Mouse (Mus musculus) T-helper 1 cell (primary cell): Measurements from ENCODE around the gene Cpm.
"Not testable (repeated sequence)": the region's sequence is repeated elsewhere in the genome, so short reads cannot be mapped to it uniquely, and the experiment has no call there.

Experiments
- in situ Hi-C: fragments of 300-600 bp; cut with MboI, MseI; formaldehyde crosslinking; loops from one replicate; pipeline ENCODE4 v1.15.1; 2025; ENCODE audit warnings: high pct_unique_total_duplicates

Cpm gene

DNA sequence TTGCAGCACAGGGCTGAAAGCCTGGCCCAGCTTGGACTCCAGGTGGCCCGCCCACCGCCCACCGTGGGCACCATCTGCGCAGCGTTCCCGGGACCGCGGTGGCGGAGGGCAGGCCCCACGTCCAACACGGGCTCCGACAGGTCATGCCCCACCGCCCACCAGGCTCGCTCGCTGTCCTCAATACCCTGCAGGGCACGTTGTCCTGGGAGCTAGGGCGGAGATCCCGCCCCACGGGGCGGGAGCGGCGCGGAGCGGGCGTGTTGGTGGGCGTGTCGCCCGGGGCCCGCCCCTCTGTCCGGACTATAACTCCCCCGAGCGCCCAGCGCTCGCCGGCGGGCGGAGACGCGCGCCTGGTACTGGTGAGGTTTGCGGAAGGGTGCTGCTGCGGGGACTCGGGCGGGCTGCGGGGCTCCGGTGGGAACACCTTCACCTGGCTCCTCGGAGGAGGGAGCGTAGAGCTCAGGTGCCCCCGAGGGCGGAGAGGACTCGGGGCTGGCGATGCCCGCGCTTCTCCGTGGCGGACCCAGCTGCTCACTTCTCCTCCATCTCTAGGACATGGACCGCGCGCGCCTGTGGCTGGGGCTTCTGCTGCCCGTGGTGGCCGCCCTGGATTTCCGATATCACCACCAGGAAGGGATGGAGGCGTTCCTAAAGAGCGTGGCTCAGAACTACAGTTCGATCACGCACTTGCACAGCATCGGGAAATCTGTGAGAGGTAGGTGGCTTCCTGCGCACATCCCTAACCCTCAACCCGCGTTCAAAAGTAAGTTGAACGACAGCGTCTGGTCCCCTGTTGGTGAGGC lies at the start of gene Cpm:
Cpm (plus strand) TSS at position 332 of the 803 bp plus-strand sequence.
- in situ Hi-C loops, result no loop called here

DNA sequence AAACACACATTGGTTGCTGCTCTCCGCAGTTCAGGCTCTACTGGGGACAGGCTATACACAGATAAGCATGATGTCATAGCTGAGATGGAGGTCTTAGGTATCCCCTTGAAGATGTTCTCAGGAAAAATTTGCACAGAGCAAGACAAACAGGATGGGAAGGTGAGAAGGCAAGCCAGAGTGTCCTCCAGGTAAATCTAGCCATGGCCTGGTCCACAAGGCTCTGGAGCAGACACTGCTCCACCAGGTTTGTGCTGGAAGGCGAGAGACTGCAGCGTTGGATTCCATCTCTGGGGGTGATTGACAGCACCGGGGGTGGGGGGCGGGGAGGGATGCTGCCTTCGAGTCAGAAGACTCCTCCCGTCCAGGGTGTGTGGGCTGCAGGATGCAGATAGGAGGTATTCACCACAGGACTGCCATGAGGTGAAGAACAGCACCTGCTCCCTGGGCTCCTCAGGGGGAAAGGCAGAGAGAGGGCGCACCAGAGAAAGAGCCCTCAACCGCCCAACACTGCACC lies 49.5 kb upstream of the Cpm start:
- in situ Hi-C loops, result no loop called here

DNA sequence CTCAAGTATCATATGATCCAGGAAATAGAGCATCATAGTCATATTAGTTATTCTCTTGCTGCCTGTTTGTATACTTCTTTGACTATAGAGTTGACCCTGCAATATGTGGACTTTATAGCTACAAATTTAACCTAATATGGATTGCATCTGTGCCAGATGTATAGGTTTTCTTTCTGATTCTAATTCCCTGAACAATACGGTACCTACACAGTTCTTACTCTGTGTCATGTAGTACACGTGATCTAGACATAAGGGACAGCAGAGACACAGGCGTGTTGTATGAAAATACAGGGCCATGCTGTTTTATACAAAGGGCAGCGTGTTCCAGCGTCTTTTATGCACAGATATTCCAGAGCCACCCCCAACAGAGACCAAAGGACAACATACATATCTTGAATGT lies 48.9 kb upstream of the Cpm start:
- in situ Hi-C loops, result no loop called here

DNA sequence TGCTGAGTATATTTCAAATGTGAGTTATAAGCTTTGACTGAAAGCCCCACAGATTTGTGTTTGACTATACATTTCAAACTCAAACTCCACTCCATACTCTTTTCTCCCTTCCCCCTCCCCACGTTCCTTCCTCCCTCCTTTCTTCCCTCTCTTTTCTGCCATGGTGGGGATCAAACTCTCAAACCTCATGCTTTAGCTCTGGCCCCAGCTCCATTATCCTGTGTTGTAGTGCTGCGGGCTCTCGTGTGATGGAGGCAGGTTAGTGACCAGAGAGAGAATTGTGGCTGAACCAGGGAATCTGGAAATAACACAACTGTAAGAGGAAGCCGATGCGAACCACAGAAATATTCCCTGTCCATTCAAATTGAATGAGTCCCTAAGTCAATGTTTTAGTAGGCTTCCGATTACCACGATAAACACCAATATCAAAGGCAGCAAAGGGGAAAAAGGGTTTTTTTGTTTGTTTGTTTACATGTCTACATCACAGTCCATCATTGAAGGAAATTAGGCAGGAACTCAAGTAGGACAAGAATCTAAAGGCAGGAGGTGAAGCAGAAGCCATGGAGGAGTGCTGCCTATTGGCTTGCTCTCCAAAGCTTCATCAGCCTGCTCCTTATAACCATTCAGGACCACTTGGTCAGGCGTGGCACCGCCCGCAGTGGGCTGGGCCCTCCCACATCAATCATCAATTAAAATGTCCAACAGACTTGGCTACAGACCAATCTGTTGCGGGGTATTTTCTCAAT lies 48.1 kb upstream of the Cpm start:
- in situ Hi-C loops, result no loop called here

DNA sequence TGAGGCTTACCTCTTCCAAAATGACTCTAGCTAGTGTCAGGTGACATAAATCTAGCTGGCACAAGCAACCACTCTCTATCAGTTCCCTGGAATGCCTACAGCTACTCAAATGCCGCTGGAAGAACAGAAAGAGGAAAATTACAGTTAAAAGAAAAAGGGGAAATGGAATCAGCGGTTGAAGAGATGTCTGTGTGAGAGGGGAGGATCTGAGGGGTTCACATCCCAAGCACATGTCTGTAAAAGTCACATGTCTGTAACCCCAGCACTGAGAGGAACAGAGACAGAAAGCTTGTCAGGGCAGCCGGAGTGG lies 47.6 kb upstream of the Cpm start:
- in situ Hi-C loops, result no loop called here

DNA sequence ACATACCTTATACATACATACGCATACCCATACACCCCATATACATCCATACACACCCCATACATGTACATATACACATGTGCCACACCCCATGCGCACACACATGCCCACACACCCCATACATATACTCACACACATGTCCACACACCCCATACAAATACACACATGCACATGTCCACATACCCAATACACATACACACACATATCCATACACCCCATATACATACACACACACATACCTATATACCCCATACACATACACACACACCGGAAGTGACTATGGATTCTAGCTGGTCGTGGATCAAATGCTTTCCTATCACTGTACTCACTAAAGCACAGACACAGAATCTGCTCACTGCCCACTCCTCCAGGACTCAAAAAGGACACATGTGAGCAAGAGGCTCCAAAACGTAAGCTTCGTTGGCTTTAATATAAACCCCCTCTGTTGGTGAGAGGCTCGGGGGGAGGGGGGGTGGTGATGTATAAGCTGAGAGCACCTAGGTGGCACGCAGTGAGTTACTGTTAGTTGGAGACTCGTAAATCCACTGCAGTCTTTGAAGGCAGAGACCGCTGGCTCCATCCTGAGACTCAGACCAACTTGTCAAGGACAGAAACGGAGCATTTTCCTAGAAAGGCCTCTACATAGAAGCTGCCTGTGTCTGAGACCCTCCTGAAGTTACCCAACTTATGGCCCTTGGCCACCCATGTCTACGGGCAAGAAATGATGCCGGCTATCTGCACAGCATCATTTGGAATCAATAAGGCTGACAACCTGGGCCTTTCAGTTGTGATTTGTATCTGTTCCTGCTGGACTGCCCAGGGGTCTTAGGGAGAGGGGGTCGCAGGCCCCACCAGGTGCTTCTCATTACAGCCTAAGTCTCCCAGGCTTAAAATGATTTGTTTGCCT lies 45.9 kb upstream of the Cpm start:
- in situ Hi-C loops, result no loop called here

DNA sequence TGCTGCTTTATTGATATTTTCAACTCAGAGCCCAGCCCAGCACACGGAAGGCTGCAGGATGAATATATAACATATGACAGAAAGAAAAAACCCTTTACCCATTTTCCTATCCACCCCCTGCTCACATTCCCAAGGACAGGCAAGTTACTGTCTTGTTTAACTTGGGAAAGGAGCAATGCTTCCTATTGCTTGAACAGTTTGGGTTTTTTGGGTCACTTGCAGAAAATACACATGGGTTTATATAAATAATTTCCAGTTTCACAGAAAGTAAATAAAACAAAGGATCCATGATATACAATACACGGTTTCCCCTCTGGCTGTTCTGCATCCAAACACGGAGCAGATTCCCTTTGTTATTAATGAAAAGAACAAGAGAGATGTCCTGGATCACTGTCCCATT lies 45.2 kb upstream of the Cpm start:
- in situ Hi-C loops, result no loop called here

DNA sequence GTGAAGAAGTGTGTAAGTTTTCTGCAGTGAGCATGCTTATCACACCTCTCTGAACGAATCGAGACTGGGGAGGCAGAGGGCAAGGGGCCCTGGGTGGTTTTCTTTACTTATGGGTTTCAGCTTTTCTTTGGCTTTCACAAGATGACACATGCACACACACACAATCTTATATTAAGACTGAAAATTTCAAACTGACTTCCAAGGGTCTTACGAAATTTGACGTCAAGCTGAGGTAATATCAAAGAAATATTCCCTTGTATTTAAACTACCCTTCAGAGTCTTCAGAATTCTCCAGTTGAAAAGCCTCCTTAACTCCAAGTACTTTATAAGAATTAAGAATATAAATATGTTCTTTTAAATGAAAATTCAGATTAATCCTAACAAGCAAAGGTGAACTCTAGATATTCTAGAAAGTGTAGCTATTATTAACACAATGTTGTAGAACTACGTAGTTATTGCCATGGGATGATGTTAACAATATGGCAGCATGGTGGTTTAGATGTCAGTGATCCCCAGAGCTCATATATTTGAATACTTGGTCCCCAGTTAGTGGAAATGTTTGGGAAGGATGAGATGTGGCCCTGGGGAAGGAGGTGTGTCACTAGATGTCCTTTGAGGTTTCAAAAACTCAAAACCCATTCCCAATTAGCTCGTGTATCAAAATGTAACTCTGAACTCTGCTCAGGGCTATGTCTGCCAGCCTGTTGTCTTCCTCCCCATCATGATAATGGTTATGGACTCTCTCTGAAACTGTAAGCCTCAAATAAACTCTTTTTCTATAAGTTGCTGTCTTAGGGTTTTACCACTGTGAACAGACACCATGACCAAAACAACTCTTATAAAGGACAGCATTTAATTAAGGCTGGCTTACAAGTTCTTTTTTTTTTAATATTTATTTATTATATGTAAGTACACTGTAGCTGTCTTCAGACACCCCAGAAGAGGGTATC lies 44.5 kb upstream of the Cpm start:
- in situ Hi-C loops, result no loop called here

DNA sequence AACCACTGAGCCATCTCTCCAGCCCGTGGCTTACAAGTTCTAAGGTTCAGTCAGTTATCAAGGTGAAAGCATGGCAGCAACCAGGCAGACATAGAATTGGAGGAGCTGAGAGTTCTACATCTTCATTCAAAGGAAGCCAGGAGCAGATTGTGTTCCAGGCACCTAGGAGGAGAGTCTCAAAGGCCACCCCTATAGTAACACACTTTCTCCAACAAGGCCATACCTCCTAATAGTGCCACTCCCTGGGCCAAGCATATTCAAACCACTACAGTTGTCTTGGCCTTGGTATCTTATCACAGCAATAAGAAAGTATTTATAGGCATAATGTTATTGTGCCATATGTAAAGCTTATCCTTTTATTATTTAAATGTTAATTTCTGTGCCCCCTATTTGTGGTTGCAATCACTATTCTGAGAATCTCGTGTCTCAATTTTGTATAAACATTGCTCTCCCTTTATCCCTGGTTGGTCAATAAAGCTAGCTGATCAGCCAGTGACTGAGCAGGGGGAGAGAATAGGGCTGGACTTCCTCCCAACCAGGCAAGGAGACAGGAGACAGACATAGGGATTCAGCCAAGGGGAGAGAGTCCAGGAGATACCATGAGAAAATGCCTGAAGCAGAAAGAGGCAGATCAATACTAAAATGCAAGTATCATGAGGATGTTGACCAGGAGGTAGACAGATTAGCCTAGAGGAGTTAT lies 43.5 kb upstream of the Cpm start:
- in situ Hi-C loops, result no loop called here

DNA sequence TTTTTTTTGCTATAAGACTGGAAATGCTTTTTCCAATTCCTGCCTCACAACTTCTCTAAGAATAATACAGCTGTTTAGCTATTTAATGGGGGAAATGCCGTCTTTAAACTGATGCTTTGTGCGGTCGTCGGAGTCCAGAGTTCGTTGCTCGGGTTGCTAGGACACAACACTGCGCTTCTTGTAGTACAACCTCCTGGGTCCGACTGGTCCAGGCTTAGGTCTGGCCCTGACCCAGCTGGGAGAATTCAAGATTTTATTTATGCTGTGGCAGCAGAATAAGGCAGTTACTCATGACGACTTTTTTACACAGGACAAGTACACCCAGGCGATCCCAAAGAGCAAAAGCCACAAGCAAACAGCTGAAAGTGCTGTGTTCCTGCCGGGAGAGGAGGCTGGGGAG lies 42.4 kb upstream of the Cpm start:
- in situ Hi-C loops, result no loop called here

DNA sequence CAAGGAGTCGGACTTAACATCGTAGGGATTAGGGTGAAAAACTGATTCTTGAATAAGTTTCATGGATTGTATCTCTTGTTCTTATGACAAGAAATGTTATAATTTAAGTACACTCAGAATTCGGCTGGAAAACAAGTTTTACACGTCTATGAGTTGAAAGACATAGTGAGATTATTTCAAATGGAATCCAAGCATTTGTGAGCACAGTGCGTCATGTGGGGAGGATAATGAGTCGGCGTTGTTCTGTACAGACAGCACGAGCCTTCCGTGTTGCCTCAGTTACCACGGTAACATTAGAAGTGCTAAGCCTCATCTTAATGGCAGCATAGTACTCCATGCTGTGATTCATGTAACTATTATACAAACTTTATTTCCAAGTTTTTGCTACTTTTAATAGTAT lies 42.0 kb upstream of the Cpm start:
- in situ Hi-C loops, result no loop called here

DNA sequence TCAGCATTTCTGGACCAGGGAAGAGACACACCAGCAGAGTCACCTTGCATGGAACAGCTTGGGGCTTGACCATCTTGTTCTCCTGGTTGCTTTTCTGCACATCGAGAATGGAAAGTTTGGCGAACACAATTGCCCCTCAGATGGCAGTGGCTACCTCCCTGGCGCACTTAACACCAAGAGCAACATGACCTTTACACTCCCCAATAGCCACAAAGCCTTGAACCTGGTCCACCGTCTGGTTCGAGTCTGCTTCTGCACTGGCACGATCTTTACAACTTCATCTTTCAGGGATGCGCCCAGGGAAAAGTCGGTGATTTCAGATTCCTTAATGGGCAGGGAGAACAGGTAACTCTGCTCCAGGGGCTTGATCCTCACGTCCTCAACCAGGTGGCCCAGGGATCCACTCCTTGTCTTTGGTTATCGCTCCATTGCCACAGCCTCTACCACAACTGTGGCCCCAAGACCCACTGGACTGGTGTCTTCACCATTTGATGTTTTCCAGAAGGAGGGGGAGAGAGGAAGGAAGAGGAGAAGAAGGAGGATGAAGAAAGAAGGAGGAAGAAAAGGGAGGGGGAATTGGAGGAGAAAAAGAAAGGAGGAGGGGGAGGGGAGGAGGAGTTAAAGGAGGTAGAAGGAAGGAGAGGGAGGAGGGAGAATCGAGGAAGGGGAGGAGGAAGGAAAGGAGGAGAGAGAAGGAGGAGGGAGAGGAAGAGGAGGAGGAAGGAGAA lies 40.7 kb upstream of the Cpm start:
- in situ Hi-C loops, result not testable (repeated sequence)

DNA sequence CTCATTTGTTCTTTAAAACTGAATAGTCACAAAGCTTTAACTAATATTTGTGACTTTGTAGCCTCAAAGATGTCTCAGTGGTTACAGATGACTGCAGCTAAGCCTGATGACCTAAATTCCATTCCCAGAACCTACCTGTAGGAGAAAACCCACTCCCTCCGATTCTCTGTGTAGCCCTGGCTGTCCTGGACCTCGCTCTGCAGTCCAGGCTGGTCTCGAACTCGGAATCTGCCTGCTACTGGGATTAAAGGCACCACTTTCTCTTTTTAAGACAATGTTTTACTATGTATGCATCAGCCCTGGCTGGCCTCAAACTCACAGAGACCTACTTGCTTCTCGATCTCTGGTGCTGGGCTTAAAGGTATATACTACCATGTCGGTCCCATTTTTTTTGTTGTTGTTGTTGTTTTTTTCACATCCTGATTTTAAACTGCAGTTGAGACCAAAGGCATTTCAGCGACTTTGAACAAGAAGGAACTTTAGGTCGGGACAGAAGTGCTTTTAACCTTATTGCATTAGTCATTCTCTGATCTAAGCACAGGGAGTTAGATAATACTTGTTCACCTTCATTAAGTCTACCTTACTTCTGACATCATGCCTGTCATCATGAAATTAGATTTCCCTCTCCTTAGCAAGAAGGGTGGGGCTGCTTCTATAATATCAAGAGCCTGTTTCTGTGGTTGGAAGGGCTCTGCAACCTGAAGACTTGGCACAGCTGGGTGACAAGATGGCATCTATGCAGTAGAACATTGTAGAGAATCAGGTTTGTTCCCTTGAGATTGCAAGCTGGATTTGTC lies 40.0 kb upstream of the Cpm start:
- in situ Hi-C loops, result no loop called here

DNA sequence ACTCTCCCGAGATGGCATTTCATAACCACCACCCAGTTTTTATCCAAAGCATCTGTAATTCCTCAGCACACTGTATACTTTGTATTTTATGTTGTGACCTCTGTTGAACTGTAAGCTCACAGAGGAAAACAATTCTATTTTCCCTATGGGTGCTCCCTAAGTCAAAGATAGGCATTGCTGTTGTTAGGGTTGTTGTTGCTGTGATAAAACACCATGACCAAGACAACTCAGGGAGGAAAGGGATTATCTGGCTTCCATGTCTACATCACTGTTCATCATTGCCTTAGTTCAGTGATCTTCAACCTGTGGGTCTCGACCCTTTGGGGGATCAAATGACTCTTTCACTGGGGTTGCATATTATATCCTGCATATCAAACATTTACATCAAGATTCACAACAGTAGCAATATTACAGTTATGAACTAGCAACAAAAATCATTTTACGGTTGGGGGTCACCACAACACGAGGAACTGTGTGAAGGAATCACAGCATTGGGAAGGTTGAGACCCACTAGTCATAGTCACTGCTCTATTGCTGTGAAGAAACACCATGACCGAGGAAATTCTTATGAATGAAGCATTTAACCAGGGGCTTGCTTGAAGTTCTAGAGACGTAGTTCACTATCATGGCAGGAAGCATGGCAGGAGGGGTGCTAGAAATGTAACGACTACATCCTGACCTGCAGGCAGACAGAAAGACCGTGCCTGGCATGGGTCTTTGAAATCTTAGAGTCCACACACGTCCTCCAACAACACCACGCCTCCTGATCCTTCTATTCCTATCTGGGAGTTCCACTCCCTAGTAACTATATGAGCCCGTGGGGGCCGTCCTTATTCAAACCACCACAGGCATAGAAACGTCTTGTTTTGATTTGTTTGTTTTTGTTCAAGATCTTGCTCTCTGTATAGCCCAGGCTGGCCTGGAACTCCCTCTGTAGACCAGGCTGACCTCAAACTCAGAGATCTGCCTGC lies 38.7 kb upstream of the Cpm start:
- in situ Hi-C loops, result no loop called here

DNA sequence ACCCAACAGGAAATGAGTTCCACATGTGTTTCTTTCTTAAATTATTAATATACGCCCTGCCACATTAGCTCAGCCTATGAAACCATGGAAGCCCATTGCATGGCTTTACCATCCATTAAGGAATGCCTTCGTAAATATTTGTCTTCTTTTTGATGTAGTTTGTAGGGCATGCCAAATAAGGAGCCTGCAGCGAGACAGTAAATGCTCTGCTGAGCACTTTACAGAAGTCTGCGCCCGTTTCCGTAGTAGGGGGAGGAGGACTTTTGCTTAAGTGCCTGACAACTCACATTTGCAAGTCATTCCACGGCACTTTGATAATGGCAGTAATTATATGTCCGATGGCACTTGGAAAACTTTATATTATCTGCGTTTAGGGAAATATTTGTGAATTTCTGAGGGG lies 37.5 kb upstream of the Cpm start:
- in situ Hi-C loops, result no loop called here

DNA sequence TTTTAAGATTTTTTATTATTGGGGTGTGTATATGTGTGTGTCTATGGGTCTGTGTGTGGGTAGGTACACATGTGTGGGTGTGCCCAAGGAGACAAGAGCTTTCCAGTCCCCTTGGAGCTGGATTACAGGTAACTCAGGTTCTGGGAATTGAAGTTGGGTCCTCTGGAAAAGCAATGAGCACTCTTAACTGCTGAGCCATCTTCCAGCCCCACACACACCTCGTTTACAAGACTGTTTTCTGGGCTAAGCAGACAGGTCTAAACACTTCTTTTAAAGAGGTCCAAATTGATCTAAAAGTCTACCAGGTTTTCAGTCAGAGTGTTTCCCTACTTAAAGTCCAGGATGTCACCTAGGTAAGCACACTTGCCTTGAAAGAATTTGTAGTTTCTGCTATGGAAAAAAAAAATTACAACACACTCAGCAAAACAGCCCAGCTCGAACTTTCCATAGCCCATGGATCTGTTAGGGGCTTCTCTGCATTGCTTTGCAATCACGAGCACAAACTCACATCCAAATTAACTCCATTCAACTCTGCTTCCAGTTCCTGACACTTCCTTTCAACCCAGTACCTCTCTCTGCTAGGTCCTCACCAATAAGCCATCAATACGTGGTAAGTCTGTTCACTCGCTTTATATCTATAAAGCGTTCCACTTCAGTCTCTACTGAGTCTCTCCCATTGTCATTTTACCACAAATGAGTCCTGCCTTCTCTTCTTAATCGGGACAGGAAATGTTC lies 36.8 kb upstream of the Cpm start:
- in situ Hi-C loops, result no loop called here

DNA sequence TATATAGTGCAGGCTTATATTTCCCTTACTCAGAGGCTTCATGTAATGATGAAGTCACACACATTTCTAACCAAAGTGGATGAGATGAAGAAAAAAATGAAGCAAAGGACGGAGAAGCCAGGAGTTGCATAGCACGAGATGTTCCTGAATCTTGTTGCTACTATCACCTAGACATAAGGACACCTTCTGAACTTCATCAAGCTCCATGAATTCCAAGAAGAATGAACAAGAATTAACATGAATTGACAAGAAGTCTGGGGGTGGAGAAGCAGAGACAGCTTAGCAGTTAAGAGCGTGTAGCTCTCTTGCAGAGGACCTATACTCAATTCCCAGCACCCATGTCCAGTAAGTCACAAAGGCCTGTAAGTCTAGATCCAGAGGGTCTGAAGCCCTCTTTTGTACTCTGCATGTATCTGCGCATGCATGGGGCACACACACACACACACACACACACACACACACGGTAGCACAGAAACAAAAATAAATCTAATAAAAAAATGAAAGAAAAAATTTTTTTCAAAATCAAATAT lies 36.2 kb upstream of the Cpm start:
- in situ Hi-C loops, result no loop called here
